Mouse (Mus musculus): ENCODE results near the gene Vps72.

The Vps72 gene

DNA sequence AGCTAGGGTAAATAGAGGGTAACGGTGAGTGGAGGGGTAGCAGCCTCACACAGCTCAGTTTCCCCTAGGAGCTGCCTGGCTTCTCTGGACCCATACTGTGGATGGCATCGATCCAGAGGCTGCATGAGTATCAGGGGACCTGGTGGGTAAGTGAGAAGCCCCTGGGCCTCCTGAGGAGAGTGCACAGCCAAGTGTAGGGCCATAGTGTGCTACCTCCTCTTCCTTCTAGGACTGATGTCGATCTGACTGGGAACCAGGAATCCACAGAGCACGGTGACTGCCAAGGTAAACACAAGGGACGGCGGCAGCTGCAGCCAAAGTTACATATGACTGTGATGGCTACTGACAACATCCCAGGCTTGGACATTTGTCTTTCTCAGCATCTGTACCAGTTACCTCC, 60.3 kb downstream of the Vps72 start:
- no peak for DNase-seq
